Mouse (Mus musculus): ENCODE data around the gene Tcf7l2. TPM values are rescaled to one million over a fixed set of nuclear protein-coding genes. Genes with fewer than 3 reads are reported as not detected.

Gene Tcf7l2
- total and polyA plus RNA-seq, 3 experiments, result 2.3 to 16.9 (median 13.0) TPM

GRCm38 (mm10) chr19:55756707-55757106 is 15.1 kb downstream of the Tcf7l2 start:
- peaks cover 8% of the 10 kb centered on the region; the same call in 1 of the 2 replicates for H3K27me3 ChIP-seq (ENCODE audit: insufficient read depth, low read length)
- no peaks in the 10 kb centered on the region for H3K36me3 ChIP-seq (replicated peaks)
- H3K4me1 ChIP-seq (ENCODE audit: insufficient read depth, low read depth, low read length), result no peaks in the 10 kb centered on the region
- DNase-seq (ENCODE audit: low spot score) (no peak), ATAC-seq (ENCODE audit: extremely low read depth, insufficient number of reproducible peaks, low FRiP score, poor library complexity, severe bottlenecking) (no peak)
- no peak overlapping the region for H3K4me3 ChIP-seq (ENCODE audit: low read depth, low read length)
- TF ChIP-seq TAL1 (conservative IDR thresholded peaks at IDR 0.05; ENCODE audit: low read depth, low read length) (no peak), GATA2 (IDR thresholded peaks at IDR 0.05; ENCODE audit: borderline replicate concordance, low read depth, low read length) (no peak), POLR2AphosphoS5 (IDR thresholded peaks at IDR 0.05; ENCODE audit: insufficient replicate concordance, low read depth, low read length) (no peak), GATA1 (IDR thresholded peaks at IDR 0.05; ENCODE audit: borderline replicate concordance, low read length) (no peak), CTCF (IDR thresholded peaks at IDR 0.05; ENCODE audit: low read depth, low read length) (no peak)
- H3K9me3 ChIP-seq (replicated peaks), result no peaks in the 10 kb centered on the region

GRCm38 (mm10) chr19:55757403-55757802 is 15.8 kb downstream of the Tcf7l2 start:
- no peaks in the 10 kb centered on the region for H3K36me3 ChIP-seq (replicated peaks)
- TF ChIP-seq CTCF (IDR thresholded peaks at IDR 0.05; ENCODE audit: low read depth, low read length), result no peak
- no peak for TF ChIP-seq GATA2 (IDR thresholded peaks at IDR 0.05; ENCODE audit: borderline replicate concordance, low read depth, low read length)
- TF ChIP-seq TAL1 (conservative IDR thresholded peaks at IDR 0.05; ENCODE audit: low read depth, low read length), result no peak
- TF ChIP-seq POLR2AphosphoS5 (IDR thresholded peaks at IDR 0.05; ENCODE audit: insufficient replicate concordance, low read depth, low read length), result no peak
- no peak for TF ChIP-seq GATA1 (IDR thresholded peaks at IDR 0.05; ENCODE audit: borderline replicate concordance, low read length)
- no peak overlapping the region for H3K4me3 ChIP-seq (ENCODE audit: low read depth, low read length)
- DNase-seq (ENCODE audit: low spot score), result no peak
- H3K4me1 ChIP-seq (ENCODE audit: insufficient read depth, low read depth, low read length), result no peaks in the 10 kb centered on the region
- no peak for ATAC-seq (ENCODE audit: extremely low read depth, insufficient number of reproducible peaks, low FRiP score, poor library complexity, severe bottlenecking)
- H3K27me3 ChIP-seq (ENCODE audit: insufficient read depth, low read length), result peaks cover 10% of the 10 kb centered on the region; the same call in 1 of the 2 replicates
- H3K9me3 ChIP-seq (replicated peaks), result no peaks in the 10 kb centered on the region

GRCm38 (mm10) chr19:55758158-55758557 is 16.5 kb downstream of the Tcf7l2 start:
- DNase-seq (ENCODE audit: low spot score) (no peak), ATAC-seq (ENCODE audit: extremely low read depth, insufficient number of reproducible peaks, low FRiP score, poor library complexity, severe bottlenecking) (no peak)
- H3K4me1 ChIP-seq (ENCODE audit: insufficient read depth, low read depth, low read length), result no peaks in the 10 kb centered on the region
- no peak overlapping the region for H3K4me3 ChIP-seq (ENCODE audit: low read depth, low read length)
- peaks cover 17% of the 10 kb centered on the region for H3K27me3 ChIP-seq (ENCODE audit: insufficient read depth, low read length)
- no peaks in the 10 kb centered on the region for H3K36me3 ChIP-seq (replicated peaks)
- H3K9me3 ChIP-seq (replicated peaks), result no peaks in the 10 kb centered on the region
- TF ChIP-seq GATA1 (IDR thresholded peaks at IDR 0.05; ENCODE audit: borderline replicate concordance, low read length) (no peak), TAL1 (conservative IDR thresholded peaks at IDR 0.05; ENCODE audit: low read depth, low read length) (no peak), POLR2AphosphoS5 (IDR thresholded peaks at IDR 0.05; ENCODE audit: insufficient replicate concordance, low read depth, low read length) (no peak), CTCF (IDR thresholded peaks at IDR 0.05; ENCODE audit: low read depth, low read length) (no peak), GATA2 (IDR thresholded peaks at IDR 0.05; ENCODE audit: borderline replicate concordance, low read depth, low read length) (no peak)

GRCm38 (mm10) chr19:55759006-55759405 is 17.4 kb downstream of the Tcf7l2 start:
- H3K27me3 ChIP-seq (ENCODE audit: insufficient read depth, low read length), result peaks cover 23% of the 10 kb centered on the region
- TF ChIP-seq GATA2 (IDR thresholded peaks at IDR 0.05; ENCODE audit: borderline replicate concordance, low read depth, low read length) (no peak), TAL1 (conservative IDR thresholded peaks at IDR 0.05; ENCODE audit: low read depth, low read length) (no peak), GATA1 (IDR thresholded peaks at IDR 0.05; ENCODE audit: borderline replicate concordance, low read length) (no peak), POLR2AphosphoS5 (IDR thresholded peaks at IDR 0.05; ENCODE audit: insufficient replicate concordance, low read depth, low read length) (no peak), CTCF (IDR thresholded peaks at IDR 0.05; ENCODE audit: low read depth, low read length) (no peak)
- ATAC-seq (ENCODE audit: extremely low read depth, insufficient number of reproducible peaks, low FRiP score, poor library complexity, severe bottlenecking), result no peak

GRCm38 (mm10) chr19:55761086-55761485 is 19.5 kb downstream of the Tcf7l2 start:
- Histone ChIP-seq H3K4me3 (ENCODE audit: low read depth, low read length) (no peak overlapping the region), H3K4me1 (ENCODE audit: insufficient read depth, low read depth, low read length) (no peaks in the 10 kb centered on the region), H3K36me3 (replicated peaks) (no peaks in the 10 kb centered on the region), H3K9me3 (replicated peaks) (no peaks in the 10 kb centered on the region), H3K27me3 (ENCODE audit: insufficient read depth, low read length) (peaks cover 25% of the 10 kb centered on the region)
- TF ChIP-seq POLR2AphosphoS5 (IDR thresholded peaks at IDR 0.05; ENCODE audit: insufficient replicate concordance, low read depth, low read length), result no peak
- no peak for TF ChIP-seq GATA2 (IDR thresholded peaks at IDR 0.05; ENCODE audit: borderline replicate concordance, low read depth, low read length)
- no peak for TF ChIP-seq GATA1 (IDR thresholded peaks at IDR 0.05; ENCODE audit: borderline replicate concordance, low read length)
- TF ChIP-seq TAL1 (conservative IDR thresholded peaks at IDR 0.05; ENCODE audit: low read depth, low read length), result no peak
- TF ChIP-seq CTCF (IDR thresholded peaks at IDR 0.05; ENCODE audit: low read depth, low read length), result no peak
- no peak for ATAC-seq (ENCODE audit: extremely low read depth, insufficient number of reproducible peaks, low FRiP score, poor library complexity, severe bottlenecking)
- DNase-seq (ENCODE audit: low spot score), result no peak

More at GRCm38 (mm10) chr19:55759006-55759405, 17.4 kb downstream of the Tcf7l2 start:
- Histone ChIP-seq H3K4me1 (ENCODE audit: insufficient read depth, low read depth, low read length) (no peaks in the 10 kb centered on the region), H3K4me3 (ENCODE audit: low read depth, low read length) (no peak overlapping the region), H3K36me3 (replicated peaks) (no peaks in the 10 kb centered on the region), H3K9me3 (replicated peaks) (no peaks in the 10 kb centered on the region)
- no peak for DNase-seq (ENCODE audit: low spot score)

- ATAC-seq (ENCODE audit: extremely low read depth, insufficient number of reproducible peaks, low FRiP score, poor library complexity, severe bottlenecking), result no peak
- no peak for DNase-seq (ENCODE audit: low spot score)
- TF ChIP-seq POLR2AphosphoS5 (IDR thresholded peaks at IDR 0.05; ENCODE audit: insufficient replicate concordance, low read depth, low read length), result no peak
- no peak for TF ChIP-seq CTCF (IDR thresholded peaks at IDR 0.05; ENCODE audit: low read depth, low read length)
- TF ChIP-seq TAL1 (conservative IDR thresholded peaks at IDR 0.05; ENCODE audit: low read depth, low read length), result no peak
- no peak for TF ChIP-seq GATA1 (IDR thresholded peaks at IDR 0.05; ENCODE audit: borderline replicate concordance, low read length)
- no peak for TF ChIP-seq GATA2 (IDR thresholded peaks at IDR 0.05; ENCODE audit: borderline replicate concordance, low read depth, low read length)
- Histone ChIP-seq H3K4me1 (ENCODE audit: insufficient read depth, low read depth, low read length) (no peaks in the 10 kb centered on the region), H3K27me3 (ENCODE audit: insufficient read depth, low read length) (peaks cover 30% of the 10 kb centered on the region), H3K4me3 (ENCODE audit: low read depth, low read length) (no peak overlapping the region), H3K36me3 (replicated peaks) (no peaks in the 10 kb centered on the region), H3K9me3 (replicated peaks) (no peaks in the 10 kb centered on the region)
Observed at GRCm38 (mm10) chr19:55762187-55762586, 20.6 kb downstream of the Tcf7l2 start.

All from G1E (cell line).